Comparison of ENCODE assay signal across 26 mouse cellular contexts in genomic region chr14:12425311-12425710, GRCm38 (mm10).
"Had no signal": no experiment of that assay in that cellular context is flagged by ENCODE, and none has a peak within 500 bp of the region (broad histone marks: within the 10 kb centered on the region; RNA-seq: fewer than 3 reads in every experiment).

No protein-coding gene starts in this region.

- H3K4me1 ChIP-seq: embryonic facial prominence, embryonic 10.5 days; embryonic facial prominence, embryonic 12.5 days; embryonic facial prominence, embryonic 15.5 days; forebrain, embryonic 15.5 days had no signal

- H3K27ac ChIP-seq: embryonic facial prominence, embryonic 10.5 days; embryonic facial prominence, embryonic 12.5 days; embryonic facial prominence, embryonic 13.5 days; embryonic facial prominence, embryonic 15.5 days; forebrain, embryonic 10.5 days; forebrain, embryonic 12.5 days; forebrain, embryonic 13.5 days; forebrain, embryonic 15.5 days; gastrocnemius, adult 2 months; heart, adult 2 months had no signal

- H3K27me3 ChIP-seq: embryonic facial prominence, embryonic 12.5 days; embryonic facial prominence, embryonic 13.5 days; embryonic facial prominence, embryonic 15.5 days; forebrain, embryonic 15.5 days had no signal

- DNase-seq: cerebellum, adult 8-10 months; cerebellum, adult 9-10 months; cerebellum, adult 9-11 months; cerebellum, postnatal 25 days; cerebellum, postnatal 36 days; embryo, embryonic 11 days; forebrain, postnatal 0 days; gastrocnemius, adult 2 months; gastrocnemius, postnatal 10 days; gastrocnemius, postnatal 14 days; gastrocnemius, postnatal 25 days; gastrocnemius, postnatal 36 days; heart, adult 11 months; heart, adult 18-20 months; heart, adult 2 months had no signal

- H3K4me3 ChIP-seq: embryonic facial prominence, embryonic 10.5 days; embryonic facial prominence, embryonic 12.5 days; embryonic facial prominence, embryonic 13.5 days; embryonic facial prominence, embryonic 15.5 days; erythroblast, embryonic 14.5 days; forebrain, embryonic 10.5 days; forebrain, embryonic 12.5 days; forebrain, embryonic 13.5 days; forebrain, embryonic 15.5 days; gastrocnemius, adult 2 months; heart, adult 2 months had no signal

- H3K36me3 ChIP-seq: embryonic facial prominence, embryonic 10.5 days; embryonic facial prominence, embryonic 12.5 days; embryonic facial prominence, embryonic 13.5 days; embryonic facial prominence, embryonic 15.5 days; forebrain, embryonic 10.5 days; forebrain, embryonic 15.5 days had no signal

- ATAC-seq: forebrain, embryonic 13.5 days; forebrain, embryonic 14.5 days; forebrain, embryonic 15.5 days; forebrain, embryonic 16.5 days; forebrain, postnatal 0 days had no signal

- H3K9ac ChIP-seq: embryonic facial prominence, embryonic 12.5 days; embryonic facial prominence, embryonic 13.5 days; embryonic facial prominence, embryonic 15.5 days; forebrain, embryonic 12.5 days; forebrain, embryonic 13.5 days; forebrain, embryonic 15.5 days; forebrain, postnatal 0 days had no signal

- H3K4me2 ChIP-seq: embryonic facial prominence, embryonic 12.5 days; embryonic facial prominence, embryonic 13.5 days; embryonic facial prominence, embryonic 15.5 days; forebrain, embryonic 12.5 days; forebrain, embryonic 13.5 days; forebrain, embryonic 15.5 days had no signal

- H3K9me3 ChIP-seq: embryonic facial prominence, embryonic 10.5 days; embryonic facial prominence, embryonic 12.5 days; embryonic facial prominence, embryonic 13.5 days; embryonic facial prominence, embryonic 15.5 days; forebrain, embryonic 10.5 days; forebrain, embryonic 12.5 days; forebrain, embryonic 13.5 days; forebrain, embryonic 15.5 days had no signal
